12 mouse cellular contexts compared by ENCODE assay signal in the genomic region with DNA sequence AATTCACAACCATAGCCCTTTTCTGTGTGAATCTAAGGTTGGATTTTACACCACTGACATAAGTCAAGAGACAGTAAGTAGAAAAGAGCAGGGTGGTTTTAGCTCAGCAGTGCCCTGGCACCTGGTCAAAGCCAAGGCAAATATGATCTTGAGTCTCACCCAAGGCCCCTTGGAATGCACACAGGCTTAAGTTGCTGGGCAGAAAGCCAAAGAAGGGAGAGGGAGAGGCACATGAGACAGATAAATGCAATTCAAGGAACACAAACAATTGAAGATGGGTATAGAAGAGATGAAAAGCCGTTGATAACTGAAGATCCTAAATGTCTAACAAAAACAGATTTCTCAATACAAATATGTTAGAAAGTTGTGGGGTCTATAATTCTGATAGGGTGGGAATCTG.
DNase-seq lines count a peak whose midpoint lies in the region.
"Had no signal": no experiment of that assay in that cellular context is flagged by ENCODE, and none has a peak within 500 bp of the region (broad histone marks: within the 10 kb centered on the region; RNA-seq: fewer than 3 reads in every experiment).

No protein-coding gene starts in this region.

- peak; percentile 9 for DNase-seq in adrenal gland, postnatal 10 days
- no peak for DNase-seq in adrenal gland, postnatal 36 days
- peak; percentile 14 for DNase-seq in kidney, postnatal 14 days
- DNase-seq in kidney, postnatal 25 days = no peak
- peak; percentile 67 for DNase-seq in MN1 (ENCODE audit: low spot score)
- DNase-seq in lung, postnatal 36 days = peak; percentile 62
- DNase-seq in embryo, embryonic 11 days = no peak
- no peak for DNase-seq in spleen, postnatal 36 days (ENCODE audit: low spot score in 2 of 2)
- DNase-seq: cerebellum, adult 2 months; heart, postnatal 4 days; liver; right cerebral cortex, postnatal 4 days had no signal

Comparison
In these comparisons a context has a peak if more than half of its experiments do, and no peak if none do; other contexts are left out.
1. DNase-seq: peak in adrenal gland, postnatal 10 days (single experiment), kidney, postnatal 14 days (single experiment), MN1 (single experiment) and lung, postnatal 36 days (single experiment); none in adrenal gland, postnatal 36 days (0 of 2), kidney, postnatal 25 days (0 of 2), embryo, embryonic 11 days (single experiment) and spleen, postnatal 36 days (0 of 2).